Mouse (Mus musculus): ENCODE results near the gene Cfap61. TPM values are rescaled to one million over a fixed set of nuclear protein-coding genes. Genes with fewer than 3 reads are reported as not detected.

Gene Cfap61
- total RNA-seq, 2 experiments from 2014 or later = 0.95 to 1.2 TPM

DNA sequence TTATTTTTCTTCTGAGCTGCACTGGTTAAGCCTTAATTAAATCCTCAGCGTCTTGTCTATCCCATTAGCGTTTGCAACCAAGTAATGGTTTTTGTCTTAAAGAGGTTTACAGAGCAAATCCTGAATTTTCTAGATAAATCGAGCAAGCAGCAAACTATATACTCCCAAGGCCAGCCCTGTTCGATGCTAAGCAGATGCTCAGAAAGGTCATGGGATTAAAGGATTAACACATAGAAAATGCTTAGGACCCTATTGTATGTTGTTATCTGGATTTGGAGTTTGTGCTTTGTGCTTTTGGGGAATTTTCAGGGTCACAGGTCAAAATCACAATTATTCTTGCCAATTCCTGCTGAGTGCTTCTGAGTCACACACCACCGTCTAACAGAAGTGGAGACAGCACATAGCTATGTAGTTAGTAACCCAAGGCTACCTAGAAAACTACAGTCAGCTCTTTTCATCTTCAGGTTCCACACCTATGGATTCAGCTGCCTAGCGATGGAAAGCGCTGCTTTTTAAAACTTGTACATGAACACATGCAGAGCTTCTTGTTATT, 13.9 kb downstream of the Cfap61 start:
- no peak for DNase-seq (ENCODE audit: low spot score)
- intact Hi-C loops (cut with DNase I) = no loop called here

DNA sequence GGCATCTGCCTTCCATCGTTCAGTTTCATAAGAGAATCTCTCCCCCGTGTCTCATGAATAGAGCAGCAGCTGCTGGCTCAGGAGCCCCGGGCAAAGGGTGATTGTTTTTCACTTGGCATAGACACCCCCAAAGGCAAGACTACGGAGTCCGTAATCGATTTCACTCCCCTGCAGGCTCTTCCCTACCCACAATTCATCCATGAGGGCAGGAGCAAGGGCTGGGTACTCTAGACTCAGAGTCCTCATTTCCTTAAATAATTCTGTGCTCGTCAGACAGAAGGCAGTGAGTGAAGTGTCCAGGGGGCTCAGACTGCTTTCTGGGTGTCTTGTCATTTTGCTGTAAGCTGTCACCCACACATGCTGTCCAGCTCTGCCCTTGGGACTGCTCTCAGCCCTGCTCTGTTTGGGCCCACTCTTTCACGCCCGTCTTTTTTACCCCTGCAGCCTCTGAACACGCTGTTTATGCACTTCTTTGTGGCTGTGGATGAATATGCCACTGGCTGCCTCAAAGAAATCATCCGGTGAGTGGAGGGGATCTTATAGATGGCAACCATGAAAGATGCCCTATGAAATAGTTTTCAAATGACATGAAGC, 15.0 kb downstream of the Cfap61 start:
- intact Hi-C loops (cut with DNase I) = loop anchor here (10.0 kb wide), 1 partner anchor 305 kb away; no protein-coding TSS in a partner anchor
- no peak for DNase-seq (ENCODE audit: low spot score)

DNA sequence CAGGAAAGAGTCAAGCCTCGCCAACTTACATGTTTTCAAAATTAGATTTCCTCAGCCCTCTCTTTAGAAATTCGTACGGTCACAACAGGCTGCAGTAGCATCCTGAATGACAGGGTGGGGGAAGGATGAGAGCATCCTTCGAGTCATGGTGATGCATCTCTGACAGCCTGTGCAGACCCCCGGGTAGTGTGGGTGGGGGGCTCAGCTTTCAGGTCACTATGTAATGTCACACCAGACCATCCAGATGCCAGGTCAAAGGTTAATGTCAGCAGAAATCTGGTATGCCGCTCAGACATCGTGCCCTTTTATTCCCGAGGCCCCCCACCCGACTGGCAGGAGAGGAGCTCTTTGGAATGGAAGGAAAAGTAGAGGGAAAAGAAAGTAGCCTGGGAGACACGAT, 15.7 kb downstream of the Cfap61 start:
- no peak for DNase-seq (ENCODE audit: low spot score)
- intact Hi-C loops (cut with DNase I) = loop anchor here (10.0 kb wide), 1 partner anchor 305 kb away; no protein-coding TSS in a partner anchor

DNA sequence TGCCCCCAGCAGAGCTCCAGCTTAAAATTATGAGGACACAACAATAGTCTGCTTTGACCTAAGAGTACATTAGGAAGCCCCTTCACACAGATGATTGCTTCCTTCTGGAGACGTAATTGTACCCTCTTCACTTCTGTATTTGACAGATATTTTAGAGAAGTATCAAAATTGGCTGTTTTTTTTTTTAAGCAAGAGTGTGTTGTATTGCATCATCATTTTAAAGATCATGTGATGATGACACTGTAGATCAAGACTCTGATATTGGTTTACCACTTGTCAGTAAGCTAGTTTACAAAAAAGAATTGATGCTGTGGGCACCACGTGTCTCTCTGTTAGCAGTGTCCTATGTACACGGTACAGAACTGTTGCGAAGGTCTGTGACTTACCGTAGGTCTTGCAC, 18.1 kb downstream of the Cfap61 start:
- intact Hi-C loops (cut with DNase I) = loop anchor here (10.0 kb wide), 1 partner anchor 302 kb away; no protein-coding TSS in a partner anchor
- no peak for DNase-seq (ENCODE audit: low spot score)

DNA sequence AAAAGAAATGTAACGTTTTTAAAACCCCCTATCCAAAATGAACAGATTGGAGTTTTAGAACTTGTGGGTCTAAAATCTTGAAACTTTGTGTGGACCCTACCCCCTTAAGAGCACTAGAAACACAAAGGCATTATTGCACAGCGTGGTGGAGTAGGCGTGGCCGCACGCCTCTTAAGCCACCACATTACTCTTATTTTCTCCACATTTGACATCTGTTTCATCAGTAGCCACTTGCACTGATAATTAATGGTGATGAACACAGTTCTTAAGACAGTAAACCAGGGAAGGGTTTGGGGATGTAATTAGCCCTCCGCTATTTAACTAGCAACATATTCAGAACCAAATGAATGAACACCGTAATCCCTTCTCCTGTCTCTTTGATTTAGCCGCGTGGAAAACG, 21.3 kb downstream of the Cfap61 start:
- intact Hi-C loops (cut with DNase I) = loop anchor here (10.0 kb wide), 1 partner anchor 299 kb away; no protein-coding TSS in a partner anchor
- no peak for DNase-seq (ENCODE audit: low spot score)

DNA sequence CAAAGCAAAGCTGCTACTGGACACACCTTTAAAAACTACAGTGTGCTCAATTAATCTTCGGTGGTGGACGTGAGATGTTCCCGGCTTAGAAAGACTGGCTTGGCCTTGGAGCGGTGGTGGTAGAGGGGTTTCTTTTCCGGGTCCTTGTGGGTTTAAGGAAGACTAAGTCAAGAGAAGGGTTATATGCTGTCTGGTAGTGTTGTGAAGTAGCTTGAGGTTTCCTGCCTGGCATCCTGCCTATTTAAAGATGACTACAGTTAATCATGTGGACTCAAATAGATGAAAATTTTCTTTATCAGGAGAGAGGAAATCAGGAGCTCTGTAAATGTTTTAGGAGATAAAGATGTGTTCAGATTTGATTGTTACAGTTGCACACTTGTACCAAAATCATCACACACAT, 21.7 kb downstream of the Cfap61 start:
- intact Hi-C loops (cut with DNase I) = loop anchor here (10.0 kb wide), 1 partner anchor 298 kb away; no protein-coding TSS in a partner anchor
- no peak for DNase-seq (ENCODE audit: low spot score)

DNA sequence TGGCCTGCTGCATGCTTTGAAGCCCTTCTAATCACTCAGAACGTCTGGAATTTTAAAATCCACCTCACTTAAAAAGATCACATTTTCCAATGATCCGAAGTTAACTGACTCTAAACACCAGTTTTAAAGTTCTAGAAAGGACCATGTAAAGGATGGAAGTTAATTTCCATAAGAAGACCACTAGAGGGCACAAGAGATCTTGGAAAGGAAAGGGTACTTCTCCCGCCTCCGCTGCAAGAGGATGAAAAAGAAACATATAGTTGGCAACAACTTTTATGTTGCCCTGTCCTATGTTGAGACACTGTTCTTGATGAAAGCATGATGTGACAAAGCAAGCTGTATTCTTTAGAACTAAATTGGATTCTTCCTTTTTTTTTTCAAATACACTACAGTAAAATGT, 22.9 kb downstream of the Cfap61 start:
- no peak for DNase-seq (ENCODE audit: low spot score)

DNA sequence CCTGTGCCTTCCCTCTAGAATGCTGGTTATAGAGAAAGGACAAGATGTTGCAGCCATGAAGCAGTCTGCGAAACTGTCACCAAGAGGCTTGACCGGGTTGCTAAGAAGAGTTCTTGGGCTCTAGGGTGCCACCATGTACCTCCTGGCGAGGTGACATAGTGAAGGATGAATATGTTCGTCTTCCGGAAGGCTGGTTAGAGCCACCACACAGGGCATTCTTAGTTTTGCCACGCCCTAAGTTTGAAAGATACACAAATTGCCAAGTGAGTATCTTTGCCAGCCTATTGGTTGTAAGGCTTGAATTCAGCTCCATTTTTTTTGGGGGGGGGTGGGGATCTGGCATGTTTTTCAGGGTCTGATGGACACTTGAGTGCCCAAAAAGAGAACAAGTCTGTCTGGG, 23.5 kb downstream of the Cfap61 start:
- intact Hi-C loops (cut with DNase I) = loop anchor here (10.0 kb wide), 1 partner anchor 297 kb away; no protein-coding TSS in a partner anchor
- DNase-seq (ENCODE audit: low spot score) = no peak

More for the DNA sequence above, 22.9 kb downstream of the Cfap61 start:
- intact Hi-C loops (cut with DNase I) = loop anchor here (1.0 to 10.0 kb wide), 2 partner anchors 297 to 458 kb away; no protein-coding TSS in a partner anchor

DNA sequence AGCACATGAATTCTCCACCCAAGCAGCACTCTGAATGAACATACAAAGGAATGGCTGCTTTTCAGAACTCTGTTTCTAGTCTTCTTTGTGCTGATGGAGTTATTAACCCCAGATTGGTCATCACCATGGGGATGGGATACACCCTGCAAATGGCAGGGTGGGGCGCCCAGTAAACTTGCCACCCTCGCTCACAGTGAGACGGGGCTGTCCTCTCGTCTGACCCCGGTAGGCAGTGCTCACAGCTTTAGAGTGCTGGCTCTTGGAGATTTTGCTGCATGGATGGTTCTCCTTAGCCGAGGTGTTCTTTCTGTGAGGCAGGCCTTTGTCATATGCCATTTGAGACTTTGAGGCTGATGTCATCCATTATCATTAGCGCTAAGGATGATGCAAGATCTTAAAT, 24.0 kb downstream of the Cfap61 start:
- no peak for DNase-seq (ENCODE audit: low spot score)
- intact Hi-C loops (cut with DNase I) = loop anchor here (10.0 kb wide), 1 partner anchor 296 kb away; no protein-coding TSS in a partner anchor

DNA sequence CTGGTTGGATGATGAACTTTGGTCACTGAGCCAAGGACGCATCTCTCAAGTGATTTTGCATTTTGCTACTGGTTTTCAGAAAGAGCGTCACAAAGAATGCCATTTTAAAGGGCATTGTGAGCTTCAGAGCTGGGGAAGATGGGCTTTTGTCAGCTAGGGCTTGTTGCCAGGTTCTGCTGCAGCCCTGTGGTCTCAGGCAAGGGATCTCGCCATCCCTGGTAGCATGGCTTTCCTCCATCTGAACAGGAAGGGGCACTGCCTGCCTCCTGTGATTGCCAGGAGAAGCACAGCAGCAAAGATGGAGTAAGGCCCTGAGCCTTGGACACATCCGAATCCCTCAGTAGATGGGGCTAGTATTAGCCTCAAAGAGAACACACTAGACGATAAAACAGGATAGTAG, 27.3 kb downstream of the Cfap61 start:
- DNase-seq (ENCODE audit: low spot score) = no peak
- intact Hi-C loops (cut with DNase I) = no loop called here

DNA sequence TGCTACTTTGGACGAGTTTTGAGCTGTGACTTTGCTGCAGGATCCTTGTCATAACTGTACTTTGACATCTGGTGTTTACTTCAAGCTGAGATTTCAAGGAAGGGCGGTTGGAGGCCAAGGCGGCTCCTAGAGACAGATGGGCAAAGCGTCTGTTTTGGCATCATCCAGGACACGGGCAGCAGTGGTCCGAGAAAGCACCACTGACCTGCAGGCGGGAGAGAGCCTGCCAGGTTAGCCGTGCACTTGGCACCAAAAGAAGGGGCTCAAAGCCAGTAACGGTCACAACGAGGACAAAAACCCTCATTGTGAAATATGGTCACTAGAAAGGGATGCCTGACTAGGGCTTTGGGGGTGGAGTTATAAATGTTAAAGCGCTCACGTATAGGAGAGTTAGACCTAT, 36.2 kb downstream of the Cfap61 start:
- intact Hi-C loops (cut with DNase I) = no loop called here
- DNase-seq (ENCODE audit: low spot score) = no peak

DNA sequence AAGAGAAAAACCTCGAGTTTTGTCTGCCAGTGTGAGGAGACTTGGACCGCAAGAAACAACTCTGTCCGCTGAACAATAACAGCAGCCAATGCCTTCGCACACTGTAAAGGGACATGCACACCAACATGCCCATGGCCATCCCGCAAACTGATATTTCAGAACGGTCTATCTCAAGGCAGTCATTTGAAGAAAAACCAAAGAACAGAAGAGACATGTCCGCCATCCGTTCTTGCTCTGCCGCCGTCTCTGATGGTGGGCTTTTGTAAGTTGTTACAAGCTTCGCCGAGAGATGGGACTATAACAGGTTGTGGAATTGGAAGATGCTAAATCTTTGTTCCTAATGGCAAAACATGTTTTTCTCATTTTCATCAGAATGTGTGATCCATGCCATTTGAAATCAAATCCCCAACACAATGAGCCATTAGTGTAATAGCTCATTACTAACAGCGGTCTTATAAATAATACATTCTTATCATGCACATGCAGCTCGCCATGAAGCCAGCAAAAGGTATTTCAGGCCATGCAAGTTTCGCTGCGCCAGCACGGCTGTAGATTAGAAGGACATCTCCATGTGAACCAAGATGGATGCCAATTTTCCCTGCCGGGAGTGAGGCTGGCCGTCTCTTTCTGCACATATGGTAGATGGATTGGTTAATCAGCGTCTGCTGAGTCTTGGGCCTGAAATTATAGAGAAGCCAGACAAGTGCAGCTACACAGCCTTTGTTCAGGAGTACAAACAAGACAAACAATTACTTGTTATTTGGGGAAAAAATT, 36.8 kb downstream of the Cfap61 start:
- DNase-seq (ENCODE audit: low spot score) = no peak

DNA sequence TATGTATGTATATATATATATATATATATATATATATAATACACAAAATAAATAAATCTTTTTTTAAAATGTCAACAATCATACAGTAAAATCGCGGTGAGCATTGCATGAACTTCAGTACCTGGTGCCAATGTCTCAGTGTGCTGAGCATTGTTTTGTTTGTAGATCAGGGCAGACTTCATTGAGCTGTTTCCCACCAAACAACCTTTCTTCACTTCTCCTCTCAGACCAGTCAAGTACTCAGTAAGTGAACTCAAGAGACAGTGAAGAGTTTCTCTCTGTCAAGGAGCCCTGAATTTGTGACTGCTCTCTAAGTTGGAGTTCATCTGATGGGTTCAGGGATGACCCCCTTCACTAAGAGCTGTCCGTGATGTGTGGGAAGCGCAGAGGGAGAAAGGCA, 38.0 kb downstream of the Cfap61 start:
- intact Hi-C loops (cut with DNase I) = no loop called here
- no peak for DNase-seq (ENCODE audit: low spot score)

More for the DNA sequence above, 36.8 kb downstream of the Cfap61 start:
- intact Hi-C loops (cut with DNase I) = no loop called here

DNA sequence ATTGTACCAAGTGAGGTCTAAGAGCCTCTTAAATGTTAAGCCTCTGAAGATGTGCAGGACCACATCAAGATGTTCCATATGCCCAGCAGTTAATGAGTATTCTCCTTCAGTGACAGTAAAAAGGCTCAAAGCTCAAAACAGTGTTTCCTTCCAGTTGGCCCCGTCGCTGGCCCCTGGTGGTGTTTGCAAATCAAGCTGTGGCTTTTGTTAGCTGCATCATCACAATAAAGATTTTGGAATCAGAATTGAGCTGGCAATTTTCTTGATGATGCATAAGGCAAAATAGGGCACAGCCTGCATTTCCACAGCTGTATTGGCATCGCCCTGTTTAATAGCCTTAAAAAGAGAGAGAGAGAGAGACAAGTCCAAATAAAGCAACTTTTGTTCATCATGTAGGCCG, 45.0 kb downstream of the Cfap61 start:
- intact Hi-C loops (cut with DNase I) = no loop called here
- no peak for DNase-seq (ENCODE audit: low spot score)

DNA sequence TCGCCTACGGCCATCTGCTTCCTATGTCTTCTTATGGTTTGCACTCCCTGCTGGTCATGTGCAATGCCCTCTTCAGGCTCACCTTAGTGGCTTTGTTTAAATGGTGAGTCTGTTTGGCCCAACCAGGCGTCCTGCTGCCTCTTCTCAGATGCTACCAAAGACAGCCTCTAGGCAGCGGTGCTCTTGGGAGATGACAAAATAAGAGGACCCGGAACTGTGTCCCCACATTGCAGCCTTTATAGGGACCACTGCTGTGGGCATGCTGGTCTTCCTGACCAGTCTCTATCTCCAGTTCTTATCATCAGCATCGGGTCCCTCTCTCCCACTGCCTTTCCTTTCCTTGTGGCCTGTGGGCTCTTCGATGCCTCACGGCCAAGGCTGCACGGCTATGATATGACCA, 46.3 kb downstream of the Cfap61 start:
- DNase-seq (ENCODE audit: low spot score) = no peak
- intact Hi-C loops (cut with DNase I) = no loop called here

DNA sequence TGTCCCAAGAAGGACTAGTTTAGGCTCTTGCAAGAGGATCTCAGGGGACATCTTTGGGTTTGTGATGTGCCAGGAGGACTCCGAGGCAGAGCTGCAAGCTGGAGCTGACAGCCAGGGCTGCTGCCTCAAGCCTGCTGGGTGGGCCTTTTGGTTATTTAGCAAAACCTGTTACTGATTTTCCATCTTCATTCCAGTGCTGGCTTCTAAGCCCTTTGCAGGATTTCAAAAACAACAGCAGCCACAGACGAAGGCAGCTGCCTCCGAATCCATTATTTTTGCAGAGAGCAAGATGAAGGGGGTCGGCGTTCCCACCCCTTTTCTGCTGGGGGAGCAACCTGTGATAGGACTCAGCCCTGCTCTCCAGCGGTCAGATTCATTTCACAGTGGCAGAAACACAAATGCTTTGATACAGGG, 47.1 kb downstream of the Cfap61 start:
- no peak for DNase-seq (ENCODE audit: low spot score)
- intact Hi-C loops (cut with DNase I) = no loop called here

DNA sequence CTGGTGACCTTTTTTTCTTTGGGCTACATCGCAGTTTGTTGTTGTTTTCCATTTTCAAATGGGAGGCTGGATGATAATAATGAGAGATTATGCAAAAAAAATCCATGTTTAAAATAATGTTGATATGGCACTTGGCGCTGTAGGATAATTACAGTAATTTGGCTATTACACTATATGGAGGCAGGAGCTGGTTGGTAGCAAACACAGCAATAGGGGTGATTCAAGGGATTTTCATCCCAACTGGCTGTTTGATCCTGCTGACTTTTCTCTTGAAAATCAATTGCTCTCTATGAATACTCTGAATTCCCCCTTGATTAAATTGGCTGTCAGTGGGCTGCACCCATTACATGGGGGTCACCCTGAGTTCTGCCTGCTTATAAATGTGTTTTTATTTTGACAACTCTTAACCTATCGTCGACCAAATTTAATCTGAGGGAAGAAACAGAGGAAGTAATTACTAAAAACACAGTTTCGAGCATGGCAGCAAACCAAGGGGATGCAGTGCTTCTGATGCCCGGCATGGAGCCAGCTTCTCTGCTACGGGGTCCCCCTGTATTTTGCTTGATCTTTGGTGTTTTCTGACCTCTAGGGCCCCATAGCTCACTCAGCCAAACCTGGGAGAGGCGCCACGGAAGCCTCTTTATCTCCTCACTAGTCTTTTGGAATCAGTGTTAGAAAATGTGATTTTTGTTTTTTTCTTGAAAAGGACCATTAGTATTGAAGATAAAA, 47.9 kb downstream of the Cfap61 start:
- no peak for DNase-seq (ENCODE audit: low spot score)
- intact Hi-C loops (cut with DNase I) = no loop called here

DNA sequence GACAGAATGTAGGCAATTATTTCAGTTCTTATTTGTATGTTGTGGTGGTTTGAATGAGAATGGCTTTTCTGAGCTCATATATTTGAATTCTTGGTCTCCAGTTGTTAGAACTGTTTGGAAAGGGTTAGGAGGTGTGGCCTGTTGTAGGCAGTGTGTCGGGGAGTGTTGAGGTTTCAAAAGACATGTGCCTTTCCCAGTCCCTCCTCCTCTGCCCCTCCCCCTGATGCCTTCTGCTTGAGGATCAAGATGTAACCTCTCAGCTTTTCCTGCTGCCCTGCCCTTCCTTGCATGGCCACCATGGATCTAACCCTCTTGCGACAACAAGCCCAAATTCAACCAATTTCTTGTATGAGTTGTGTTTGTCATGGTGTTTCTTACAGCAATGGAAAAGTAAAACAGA, 53.2 kb downstream of the Cfap61 start:
- intact Hi-C loops (cut with DNase I) = no loop called here
- DNase-seq (ENCODE audit: low spot score) = no peak

DNA sequence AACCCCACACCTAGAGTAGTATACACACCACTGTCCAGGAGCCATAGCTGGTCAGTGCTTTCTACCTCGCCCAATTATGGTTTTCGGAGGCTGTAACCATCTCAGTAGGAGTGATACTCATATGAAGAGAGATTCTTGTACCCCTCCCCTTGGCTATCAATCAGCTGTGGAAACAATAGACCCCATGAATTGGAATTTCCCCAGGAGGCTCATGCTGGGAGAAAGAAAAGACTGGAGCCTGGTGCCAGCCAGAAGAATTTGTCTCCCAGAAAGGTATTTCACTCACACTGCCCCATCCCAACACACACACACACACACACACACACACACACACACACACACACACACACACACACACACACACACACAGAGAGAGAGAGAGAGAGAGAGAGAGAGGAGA, 55.9 kb downstream of the Cfap61 start:
- intact Hi-C loops (cut with DNase I) = no loop called here
- DNase-seq (ENCODE audit: low spot score) = no peak

DNA sequence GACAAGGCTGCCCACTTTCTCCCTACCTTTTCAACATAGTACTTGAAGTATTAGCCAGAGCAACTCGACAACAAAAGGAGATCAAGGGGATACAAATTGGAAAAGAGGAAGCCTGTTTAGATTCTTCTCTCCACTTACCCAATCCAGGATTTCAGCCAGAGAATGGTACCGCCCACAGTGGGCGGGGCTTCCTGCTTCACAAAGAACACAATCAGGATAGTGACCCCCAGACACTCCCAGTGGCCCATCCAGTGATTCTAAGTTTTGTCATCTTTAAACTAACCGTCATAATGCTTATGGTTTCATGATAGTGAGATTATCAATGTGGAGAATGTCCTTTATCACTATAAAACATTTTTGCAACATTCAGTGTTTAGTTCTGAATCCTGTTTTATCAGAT, 61.9 kb downstream of the Cfap61 start:
- DNase-seq (ENCODE audit: low spot score) = no peak
- intact Hi-C loops (cut with DNase I) = no loop called here

All from heart, postnatal 25 days (tissue).